Comparison of ENCODE assay signal across 7 mouse cellular contexts in the genomic region with DNA sequence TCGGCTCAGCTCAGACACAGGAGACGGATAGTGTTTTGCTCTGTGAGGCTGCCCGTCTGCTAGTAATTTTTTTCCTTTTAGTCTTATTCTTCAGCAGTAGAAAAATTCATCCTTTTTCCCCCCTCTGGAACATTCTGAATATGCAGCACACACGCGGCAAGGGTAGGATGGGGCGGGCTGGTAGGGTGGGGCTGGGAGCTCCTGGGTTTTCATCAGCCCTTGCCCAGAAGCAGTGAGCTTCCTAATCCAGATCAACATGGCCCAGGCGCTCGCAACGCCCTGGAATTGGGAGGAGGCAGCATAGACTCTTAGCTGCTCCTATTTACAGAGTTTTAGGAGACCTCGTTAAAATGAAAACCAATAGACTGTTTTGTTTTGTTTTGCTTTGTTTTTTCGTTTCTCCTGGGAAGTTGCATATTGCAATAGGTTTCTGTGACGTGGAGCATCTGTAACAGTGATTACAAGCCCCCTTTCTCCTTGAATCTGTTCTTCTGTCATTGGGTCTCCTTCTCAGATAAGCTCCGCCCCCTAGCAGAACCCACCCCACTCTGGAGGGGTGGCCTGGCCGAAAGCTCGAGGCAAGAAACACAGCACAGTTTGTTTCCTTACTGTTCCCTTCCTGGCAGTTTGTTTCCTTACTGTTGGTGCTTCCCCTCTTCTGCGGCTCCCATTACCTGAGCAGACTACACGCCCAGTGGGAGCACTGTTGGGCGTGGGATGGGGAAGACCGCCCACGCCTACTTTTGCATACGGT. TPM values are rescaled to one million over a fixed set of nuclear protein-coding genes. Genes with fewer than 3 reads are reported as not detected.
DNase-seq lines count a peak whose midpoint lies in the region; ATAC-seq and TF ChIP-seq lines count a peak whose summit lies in the region.

No protein-coding gene starts in this region.

- H3K27ac ChIP-seq in liver, embryonic 11.5 days (ENCODE audit: low read depth, low read length) = no peak overlapping the region
- H3K27ac ChIP-seq in embryonic facial prominence, embryonic 11.5 days (replicated peaks; ENCODE audit: low read depth, low read length) = no peak overlapping the region
- H3K27ac ChIP-seq in intestine, postnatal 0 days (ENCODE audit: low read depth, low read length) = no peak overlapping the region
- H3K27ac ChIP-seq in neural tube, embryonic 15.5 days (replicated peaks) = peak overlapping the region; percentile 5; the same call in 1 of the 2 replicates

- DNase-seq in liver, embryonic 11.5 days (ENCODE audit: low spot score) = no peak
- DNase-seq in liver = no peak
- DNase-seq in embryonic facial prominence, embryonic 11.5 days (ENCODE audit: low spot score) = peak; percentile 32
- DNase-seq in cerebellum, postnatal 36 days = no peak
- DNase-seq in cerebellum, postnatal 25 days = no peak

- H3K4me3 ChIP-seq in liver, embryonic 11.5 days (ENCODE audit: low read depth, low read length) = no peak overlapping the region
- H3K4me3 ChIP-seq in embryonic facial prominence, embryonic 11.5 days (ENCODE audit: low read depth, low read length) = no peak overlapping the region
- no peak overlapping the region for H3K4me3 ChIP-seq in intestine, postnatal 0 days (ENCODE audit: low read depth, low read length)
- no peak overlapping the region for H3K4me3 ChIP-seq in neural tube, embryonic 15.5 days (replicated peaks)

- 42% methylated on average over 21 of the region's 21 CpGs for WGBS in liver, embryonic 11.5 days
- WGBS in embryonic facial prominence, embryonic 11.5 days = 48% methylated on average over 21 of the region's 21 CpGs
- 46% methylated on average over 21 of the region's 21 CpGs for WGBS in intestine, postnatal 0 days
- 57% methylated on average over 21 of the region's 21 CpGs for WGBS in neural tube, embryonic 15.5 days

- no peaks in the 10 kb centered on the region for H3K27me3 ChIP-seq in liver, embryonic 11.5 days (replicated peaks; ENCODE audit: control insufficient read depth, insufficient read depth, low read length)
- no peaks in the 10 kb centered on the region for H3K27me3 ChIP-seq in embryonic facial prominence, embryonic 11.5 days (ENCODE audit: control insufficient read depth, insufficient read depth, low read length)
- no peaks in the 10 kb centered on the region for H3K27me3 ChIP-seq in intestine, postnatal 0 days (replicated peaks; ENCODE audit: control insufficient read depth, insufficient read depth, low read length)
- H3K27me3 ChIP-seq in neural tube, embryonic 15.5 days (replicated peaks) = no peaks in the 10 kb centered on the region

- H3K4me2 ChIP-seq in liver, embryonic 11.5 days = peak overlapping the region; percentile 47
- H3K4me2 ChIP-seq in embryonic facial prominence, embryonic 11.5 days (ENCODE audit: low read depth, low read length) = peak overlapping the region; percentile 10; the same call in 1 of the 2 replicates
- peak overlapping the region; percentile 52 for H3K4me2 ChIP-seq in intestine, postnatal 0 days (replicated peaks; ENCODE audit: low read depth)
- peak overlapping the region; percentile 32 for H3K4me2 ChIP-seq in neural tube, embryonic 15.5 days

- no peak for TF ChIP-seq CTCF in intestine, postnatal 0 days (IDR thresholded peaks at IDR 0.05; ENCODE audit: low read depth)

- no peak overlapping the region for H3K9ac ChIP-seq in liver, embryonic 11.5 days (ENCODE audit: low read depth, low read length)
- no peak overlapping the region; the same call in 1 of the 2 replicates for H3K9ac ChIP-seq in embryonic facial prominence, embryonic 11.5 days (replicated peaks; ENCODE audit: low read length)
- no peak overlapping the region for H3K9ac ChIP-seq in intestine, postnatal 0 days (ENCODE audit: low read depth, low read length)
- H3K9ac ChIP-seq in neural tube, embryonic 15.5 days (replicated peaks) = no peak overlapping the region

- H3K36me3 ChIP-seq in liver, embryonic 11.5 days (ENCODE audit: control insufficient read depth, insufficient read depth, low read length) = no peaks in the 10 kb centered on the region
- no peaks in the 10 kb centered on the region for H3K36me3 ChIP-seq in embryonic facial prominence, embryonic 11.5 days (replicated peaks; ENCODE audit: control insufficient read depth, insufficient read depth, low read depth, low read length)
- no peaks in the 10 kb centered on the region for H3K36me3 ChIP-seq in intestine, postnatal 0 days (ENCODE audit: control insufficient read depth, insufficient read depth)
- H3K36me3 ChIP-seq in neural tube, embryonic 15.5 days = no peaks in the 10 kb centered on the region

- H3K9me3 ChIP-seq in liver, embryonic 11.5 days (ENCODE audit: control insufficient read depth, low read length) = no peaks in the 10 kb centered on the region
- no peaks in the 10 kb centered on the region for H3K9me3 ChIP-seq in embryonic facial prominence, embryonic 11.5 days (replicated peaks; ENCODE audit: control insufficient read depth, low read length)
- H3K9me3 ChIP-seq in intestine, postnatal 0 days (ENCODE audit: control insufficient read depth) = no peaks in the 10 kb centered on the region
- H3K9me3 ChIP-seq in neural tube, embryonic 15.5 days (replicated peaks) = no peaks in the 10 kb centered on the region

- no peak for ATAC-seq in liver, embryonic 11.5 days (replicated peaks; ENCODE audit: low FRiP score)
- no peak for ATAC-seq in embryonic facial prominence, embryonic 11.5 days (replicated peaks; ENCODE audit: insufficient number of reproducible peaks, low FRiP score, low TSS enrichment, low read depth)
- 0 out of 2 replicates have a peak, but pooled peaks have one; percentile 25 for ATAC-seq in intestine, postnatal 0 days
- ATAC-seq in neural tube, embryonic 15.5 days (ENCODE audit: low FRiP score) = peak; percentile 58

- H3K4me1 ChIP-seq in liver, embryonic 11.5 days (replicated peaks; ENCODE audit: control insufficient read depth, insufficient read depth, low read length) = no peaks in the 10 kb centered on the region
- no peaks in the 10 kb centered on the region for H3K4me1 ChIP-seq in embryonic facial prominence, embryonic 11.5 days (ENCODE audit: control insufficient read depth, insufficient read depth, low read length)
- no peaks in the 10 kb centered on the region for H3K4me1 ChIP-seq in intestine, postnatal 0 days (replicated peaks; ENCODE audit: control insufficient read depth, insufficient read depth, low read length)
- H3K4me1 ChIP-seq in neural tube, embryonic 15.5 days = peaks cover 13% of the 10 kb centered on the region

RNA-seq across cellular contexts. Expression of a gene that starts 10.6 kb away (rescaled TPM):
- not detected in 2 replicates for polyA plus RNA-seq in liver, embryonic 11.5 days (2014; fragmentation: Nextera tagmentation; extraction: Ambion mirVana)
- polyA plus RNA-seq in embryonic facial prominence, embryonic 11.5 days (2014; fragmentation: Nextera tagmentation; extraction: Ambion mirVana) = 0.67 and 0.86 TPM in 2 replicates
- 0.07 TPM in 1 of 2 replicates, not detected in the other for polyA plus RNA-seq in intestine, postnatal 0 days (2015; fragmentation: Nextera tagmentation; extraction: Ambion mirVana)
- polyA plus RNA-seq in neural tube, embryonic 15.5 days (2015; fragmentation: Nextera tagmentation; extraction: Ambion mirVana) = 4.8 and 5.9 TPM in 2 replicates

RNA-seq across cellular contexts. Expression of a gene that starts 25.8 kb away (rescaled TPM):
- 34.9 and 36.5 TPM in 2 replicates for polyA plus RNA-seq in liver, embryonic 11.5 days (2014; fragmentation: Nextera tagmentation; extraction: Ambion mirVana)
- 42.8 and 44.7 TPM in 2 replicates for polyA plus RNA-seq in embryonic facial prominence, embryonic 11.5 days (2014; fragmentation: Nextera tagmentation; extraction: Ambion mirVana)
- 17.3 and 19.1 TPM in 2 replicates for polyA plus RNA-seq in intestine, postnatal 0 days (2015; fragmentation: Nextera tagmentation; extraction: Ambion mirVana)
- 19.5 and 24.3 TPM in 2 replicates for polyA plus RNA-seq in neural tube, embryonic 15.5 days (2015; fragmentation: Nextera tagmentation; extraction: Ambion mirVana)

RNA-seq across cellular contexts. Expression of a gene that starts 25.9 kb away (rescaled TPM):
- polyA plus RNA-seq in liver, embryonic 11.5 days (2014; fragmentation: Nextera tagmentation; extraction: Ambion mirVana) = 32.4 and 37.3 TPM in 2 replicates
- polyA plus RNA-seq in embryonic facial prominence, embryonic 11.5 days (2014; fragmentation: Nextera tagmentation; extraction: Ambion mirVana) = 16.5 and 18.0 TPM in 2 replicates
- 6.9 and 7.0 TPM in 2 replicates for polyA plus RNA-seq in intestine, postnatal 0 days (2015; fragmentation: Nextera tagmentation; extraction: Ambion mirVana)
- polyA plus RNA-seq in neural tube, embryonic 15.5 days (2015; fragmentation: Nextera tagmentation; extraction: Ambion mirVana) = 14.5 and 15.8 TPM in 2 replicates

Comparison
In these comparisons a context has a peak if more than half of its experiments do, and no peak if none do; other contexts are left out.
1. ATAC-seq: peak in intestine, postnatal 0 days (single experiment) and neural tube, embryonic 15.5 days (single experiment); none in liver, embryonic 11.5 days (single experiment) and embryonic facial prominence, embryonic 11.5 days (single experiment).
2. Peak in every context shown above with its lines, with median percentiles within 50 percentile points of each other: H3K4me2 ChIP-seq.